Mouse (Mus musculus) embryonic facial prominence, embryonic 12.5 days (tissue): ENCODE results near the gene Ung. TPM values are rescaled to one million over a fixed set of nuclear protein-coding genes. Genes with fewer than 3 reads are reported as not detected.

Experiments
- ATAC-seq: fragments of 200-750 bp; cut with Nextera tagmentation; 2 replicates; pipeline ENCODE4 v1.8.0; 2017; ENCODE audit not compliant: insufficient number of reproducible peaks, insufficient read depth, low FRiP score, low TSS enrichment
- H3K27ac ChIP-seq: fragments of 300-500 bp; sonication (generic); 2 replicates; pipeline ENCODE4 v1.5.1; 2016; ENCODE audit warnings: mild to moderate bottlenecking
- H3K27me3 ChIP-seq: fragments of 300-500 bp; sonication (generic); 2 replicates; pipeline ENCODE4 v1.6.1; 2016; ENCODE audit warnings: mild to moderate bottlenecking, moderate library complexity
- H3K36me3 ChIP-seq: fragments of 300-500 bp; sonication (generic); 2 replicates; pipeline ENCODE4 v1.6.1; 2016; ENCODE audit warnings: mild to moderate bottlenecking
- H3K4me1 ChIP-seq: fragments of 300-500 bp; sonication (generic); 2 replicates; pipeline ENCODE4 v1.6.1; 2016
- H3K4me2 ChIP-seq: fragments of 300-500 bp; sonication (generic); replicated peaks from 2 replicates; pipeline ENCODE4 v1.6.1; 2016; ENCODE audit warnings: mild to moderate bottlenecking, moderate library complexity
- H3K4me3 ChIP-seq: fragments of 300-500 bp; sonication (generic); 2 replicates; pipeline ENCODE4 v1.5.1; 2016; ENCODE audit warnings: mild to moderate bottlenecking
- H3K9ac ChIP-seq: fragments of 300-500 bp; sonication (generic); 2 replicates; pipeline ENCODE4 v1.6.1; 2016; ENCODE audit warnings: mild to moderate bottlenecking, moderate library complexity
- H3K9me3 ChIP-seq: fragments of 300-500 bp; sonication (generic); 2 replicates; pipeline ENCODE4 v1.6.1; 2016; ENCODE audit warnings: mild to moderate bottlenecking, moderate library complexity
- WGBS: fragments of 180-500 bp; shearing (Covaris S2); methylation state at CpG from one replicate; pipeline ENCODE4 v1.1.7; 2016; 5-methylcytosine and 5-hydroxymethylcytosine counted together
- polyA plus RNA-seq: library from polyadenylated mRNA; unstranded; fragments of >200 nt; fragmentation: Nextera tagmentation; extraction: Ambion mirVana; gene quantifications from 2 replicates; pipeline ENCODE4 v1.2.1, GENCODE M21; 2016

Ung gene
- polyA plus RNA-seq, 1 experiment from 2014 or later = 54.2 TPM

DNA sequence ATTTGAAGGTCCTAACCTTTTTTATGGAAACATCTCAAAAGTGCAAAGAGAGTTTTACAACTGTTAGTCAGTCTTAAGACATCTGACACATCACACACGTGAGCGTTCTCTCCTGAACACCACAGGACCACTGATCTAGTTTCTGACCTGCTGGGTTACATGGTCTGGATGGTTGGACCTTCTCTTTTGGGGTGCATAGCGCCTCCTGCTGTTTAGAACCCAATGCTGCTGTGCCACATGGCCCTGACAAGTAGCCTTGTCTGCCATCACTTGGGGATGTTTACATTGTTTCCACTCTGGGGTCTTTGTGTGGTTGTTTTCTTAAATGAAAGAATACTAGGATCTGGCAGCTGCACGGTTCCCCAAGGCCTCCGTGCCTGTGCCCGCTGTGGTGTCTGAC, 16.9 kb upstream of the Ung start:
- Histone ChIP-seq H3K4me2 (no peak overlapping the region), H3K9ac (no peak overlapping the region), H3K4me3 (no peak overlapping the region), H3K27ac (no peak overlapping the region), H3K4me1 (no peaks in the 10 kb centered on the region), H3K27me3 (no peaks in the 10 kb centered on the region), H3K9me3 (no peaks in the 10 kb centered on the region), H3K36me3 (peaks cover 95% of the 10 kb centered on the region)
- ATAC-seq = no peak
- WGBS = 83% methylated on average over 6 of the region's 6 CpGs

DNA sequence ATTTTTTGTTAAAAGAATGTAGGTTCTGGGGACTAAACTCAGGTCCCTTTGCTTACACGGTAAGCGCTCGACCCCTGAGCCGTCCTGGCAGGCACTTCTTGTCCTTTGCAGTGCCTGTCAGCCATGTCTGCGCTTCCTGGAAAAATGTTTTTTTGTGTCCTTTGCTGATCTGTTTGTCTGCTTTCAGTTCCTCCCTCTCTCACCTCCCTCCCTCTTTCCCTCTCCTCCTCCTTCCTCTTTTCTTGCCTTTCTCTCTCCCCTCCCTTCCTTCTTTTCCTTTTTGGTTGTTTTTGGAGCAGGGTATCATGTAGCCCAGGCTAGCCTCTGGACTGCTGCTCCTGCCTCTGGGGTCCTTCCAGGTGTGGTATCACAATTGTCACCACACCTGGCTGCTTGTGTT, 15.2 kb upstream of the Ung start:
- WGBS = 76% methylated on average over 5 of the region's 5 CpGs
- no peak for ATAC-seq
- H3K36me3 ChIP-seq = peaks cover 94% of the 10 kb centered on the region
- no peaks in the 10 kb centered on the region for H3K4me1 ChIP-seq
- no peak overlapping the region for H3K4me3 ChIP-seq
- H3K4me2 ChIP-seq = no peak overlapping the region
- H3K9me3 ChIP-seq = no peaks in the 10 kb centered on the region
- H3K27ac ChIP-seq = no peak overlapping the region
- no peak overlapping the region for H3K9ac ChIP-seq
- no peaks in the 10 kb centered on the region for H3K27me3 ChIP-seq

DNA sequence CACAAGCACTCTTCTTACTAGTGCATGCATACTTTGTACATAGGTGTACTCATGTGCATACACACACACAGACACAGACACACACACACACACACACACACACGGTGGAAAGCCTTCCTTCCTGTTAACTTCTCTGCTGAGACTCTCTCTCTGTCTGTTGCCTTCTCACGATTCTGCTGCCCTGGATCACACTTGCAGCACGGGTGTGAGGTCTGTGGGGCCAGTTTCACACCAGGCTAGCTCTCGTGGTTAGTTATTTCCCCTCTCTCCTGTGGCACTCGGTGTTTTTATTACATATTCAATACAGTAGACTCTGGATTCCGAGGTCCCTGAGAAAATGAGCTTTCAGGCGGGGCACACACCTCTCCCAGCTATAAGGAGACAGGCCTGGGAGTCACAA, 13.6 kb upstream of the Ung start:
- peaks cover 94% of the 10 kb centered on the region for H3K36me3 ChIP-seq
- H3K9me3 ChIP-seq = no peaks in the 10 kb centered on the region
- no peak overlapping the region for H3K27ac ChIP-seq
- H3K9ac ChIP-seq = no peak overlapping the region
- H3K4me3 ChIP-seq = no peak overlapping the region
- H3K4me1 ChIP-seq = no peaks in the 10 kb centered on the region
- H3K27me3 ChIP-seq = no peaks in the 10 kb centered on the region
- H3K4me2 ChIP-seq = no peak overlapping the region
- no peak for ATAC-seq
- WGBS = 88% methylated on average over 7 of the region's 7 CpGs

DNA sequence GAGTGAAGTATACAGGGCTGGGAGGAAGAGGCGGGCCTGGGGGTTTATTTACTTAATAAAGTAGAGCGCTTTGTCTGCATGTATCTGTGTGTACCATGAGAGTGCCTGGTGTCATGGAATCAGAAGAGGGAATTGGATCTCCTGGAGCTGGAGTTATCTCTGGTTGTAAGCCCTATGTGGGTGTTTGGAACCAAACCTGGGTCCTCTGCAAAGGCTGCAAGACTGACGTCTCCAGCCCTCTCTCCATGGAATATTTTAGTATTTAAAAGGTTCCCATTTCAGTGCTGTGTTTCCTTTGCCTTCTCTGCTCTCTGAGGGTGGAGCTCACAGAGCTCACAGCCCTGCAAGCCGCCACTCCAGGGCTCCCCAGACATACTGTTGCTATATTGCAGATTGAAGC, 10.4 kb upstream of the Ung start:
- Histone ChIP-seq H3K36me3 (peaks cover 91% of the 10 kb centered on the region), H3K9ac (no peak overlapping the region), H3K4me1 (no peaks in the 10 kb centered on the region), H3K27ac (no peak overlapping the region), H3K9me3 (no peaks in the 10 kb centered on the region), H3K4me2 (no peak overlapping the region), H3K4me3 (no peak overlapping the region), H3K27me3 (no peaks in the 10 kb centered on the region)
- ATAC-seq = no peak
- 82% methylated on average over 4 of the region's 4 CpGs for WGBS

DNA sequence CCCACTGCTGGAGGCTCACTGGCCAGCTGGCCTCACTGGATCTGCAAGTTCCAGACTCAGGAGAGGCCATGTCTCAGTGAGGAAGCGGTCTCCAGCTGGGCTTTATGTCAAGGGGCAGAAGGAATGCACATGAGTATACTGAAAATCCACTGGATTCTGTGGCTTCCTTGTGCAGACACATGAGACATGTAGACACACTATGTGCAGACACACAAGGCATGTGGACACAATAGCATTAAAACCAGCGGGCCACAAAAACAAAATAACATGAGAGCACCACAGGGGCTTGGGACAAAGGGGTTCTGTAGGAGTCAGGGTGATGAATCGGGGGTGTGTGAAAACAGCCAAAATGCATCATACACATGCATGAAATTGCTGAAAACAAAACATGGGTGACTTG, 4.2 kb upstream of the Ung start:
- Histone ChIP-seq H3K9ac (no peak overlapping the region), H3K9me3 (no peaks in the 10 kb centered on the region), H3K36me3 (peaks cover 48% of the 10 kb centered on the region), H3K27ac (no peak overlapping the region), H3K27me3 (no peaks in the 10 kb centered on the region), H3K4me1 (0 out of 2 replicates have a peak, but pooled peaks cover 3% of the 10 kb centered on the region), H3K4me3 (no peak overlapping the region), H3K4me2 (no peak overlapping the region)
- 93% methylated on average over 3 of the region's 3 CpGs for WGBS
- ATAC-seq = no peak

DNA sequence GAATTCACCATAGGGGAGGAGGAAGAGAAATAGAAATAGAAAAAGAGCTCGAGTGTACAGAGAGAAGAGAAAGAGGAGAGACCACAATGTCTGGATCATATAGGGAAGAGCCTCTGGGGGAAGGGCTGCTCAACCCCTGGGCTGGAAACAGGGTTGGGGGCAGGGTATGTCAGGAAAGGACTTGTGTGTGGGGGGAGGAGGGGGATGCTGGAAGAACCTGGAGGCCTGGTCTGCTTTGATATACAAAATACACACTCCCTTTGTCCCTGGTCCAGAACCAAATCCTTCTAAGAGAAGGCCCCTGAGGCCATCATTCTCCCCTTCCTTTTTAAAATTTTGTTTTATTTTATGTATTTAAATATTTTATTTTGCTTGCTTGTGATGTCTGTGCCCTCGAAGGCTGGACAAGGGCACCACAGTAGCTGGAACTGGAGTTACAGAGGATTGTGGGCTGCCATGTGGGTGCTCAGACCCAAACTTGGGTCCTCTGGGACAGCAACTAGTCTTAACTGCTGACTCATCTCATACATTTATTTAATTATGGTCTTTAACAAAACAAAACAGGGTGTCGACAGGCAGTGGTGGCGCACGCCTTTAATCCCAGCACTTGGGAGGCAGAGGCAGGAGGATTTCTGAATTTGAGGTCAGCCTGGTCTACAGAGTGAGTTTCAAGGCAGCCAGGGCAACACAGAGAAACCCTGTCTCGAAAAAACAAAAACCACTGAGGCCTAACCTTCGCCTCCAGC, 3.5 kb upstream of the Ung start:
- Histone ChIP-seq H3K4me3 (peak overlapping the region; percentile 51), H3K4me1 (peaks cover 7% of the 10 kb centered on the region; the same call in 1 of the 2 replicates), H3K36me3 (peaks cover 41% of the 10 kb centered on the region), H3K9ac (no peak overlapping the region), H3K4me2 (peak overlapping the region; percentile 76), H3K9me3 (no peaks in the 10 kb centered on the region), H3K27me3 (no peaks in the 10 kb centered on the region), H3K27ac (no peak overlapping the region)
- ATAC-seq = no peak
- WGBS = 85% methylated on average over 7 of the region's 7 CpGs

DNA sequence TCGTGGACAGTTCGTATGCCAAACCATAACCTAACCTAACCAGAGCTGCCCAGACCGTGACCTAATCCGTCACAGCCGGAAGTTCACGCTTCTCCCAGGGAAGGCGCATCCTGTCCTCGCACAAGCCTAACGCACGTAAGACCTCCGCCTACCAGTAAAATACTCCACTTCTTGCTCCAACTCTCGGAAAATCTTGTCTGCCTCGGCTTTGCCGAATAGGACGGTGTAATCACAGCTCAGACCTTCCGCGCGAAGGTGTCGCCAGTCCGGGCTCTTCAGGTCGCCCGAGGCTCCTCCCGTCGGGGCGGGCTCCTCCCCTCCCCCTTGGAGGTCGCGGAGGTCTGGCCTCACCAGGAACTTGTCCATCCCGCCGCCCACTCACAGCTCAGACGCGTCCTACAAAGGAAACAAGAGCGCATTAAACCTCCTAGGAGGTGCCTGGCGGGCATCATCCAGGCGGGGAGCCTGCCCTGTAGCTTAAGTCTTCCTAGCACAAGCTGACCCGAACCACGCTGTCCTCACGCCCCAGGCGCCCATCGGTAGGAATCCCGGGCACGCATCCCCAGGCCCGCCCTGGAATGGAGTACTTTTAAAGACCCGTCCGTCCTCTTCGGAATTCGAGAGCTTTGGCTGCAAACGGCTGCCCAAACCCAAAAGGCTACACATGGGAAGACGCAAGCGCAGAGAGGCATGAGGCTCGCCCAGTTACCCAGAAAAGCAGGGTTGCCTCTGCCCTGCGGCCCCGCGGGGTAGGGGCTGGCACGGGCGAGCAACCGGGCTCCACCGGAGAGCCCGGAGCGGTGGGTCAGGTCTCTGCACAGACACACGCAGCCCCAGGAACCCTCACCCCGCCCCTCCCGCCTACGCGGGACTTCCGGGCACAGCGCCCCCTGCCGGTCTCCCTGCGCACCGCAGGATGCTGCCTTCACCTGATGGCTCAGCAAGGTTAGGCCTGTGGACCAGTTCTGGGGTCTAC, 2.5 kb upstream of the Ung start, which contains the start of gene Alkbh2:
Gene Alkbh2 (minus strand): TSS at position 845 of the 976 bp plus-strand sequence.
- WGBS = under 1% methylated on average over 69 of the region's 69 CpGs
- Histone ChIP-seq H3K4me2 (peak within 1 kb of the TSS; percentile 76), H3K4me1 (peaks cover 17% of the 10 kb centered on the region), H3K9ac (peak within 1 kb of the TSS; percentile 61), H3K27me3 (no peaks in the 10 kb centered on the region), H3K27ac (peak within 1 kb of the TSS; percentile 85), H3K9me3 (no peaks in the 10 kb centered on the region), H3K4me3 (peak within 1 kb of the TSS; percentile 51), H3K36me3 (peaks cover 31% of the 10 kb centered on the region)
- ATAC-seq = no peak

DNA sequence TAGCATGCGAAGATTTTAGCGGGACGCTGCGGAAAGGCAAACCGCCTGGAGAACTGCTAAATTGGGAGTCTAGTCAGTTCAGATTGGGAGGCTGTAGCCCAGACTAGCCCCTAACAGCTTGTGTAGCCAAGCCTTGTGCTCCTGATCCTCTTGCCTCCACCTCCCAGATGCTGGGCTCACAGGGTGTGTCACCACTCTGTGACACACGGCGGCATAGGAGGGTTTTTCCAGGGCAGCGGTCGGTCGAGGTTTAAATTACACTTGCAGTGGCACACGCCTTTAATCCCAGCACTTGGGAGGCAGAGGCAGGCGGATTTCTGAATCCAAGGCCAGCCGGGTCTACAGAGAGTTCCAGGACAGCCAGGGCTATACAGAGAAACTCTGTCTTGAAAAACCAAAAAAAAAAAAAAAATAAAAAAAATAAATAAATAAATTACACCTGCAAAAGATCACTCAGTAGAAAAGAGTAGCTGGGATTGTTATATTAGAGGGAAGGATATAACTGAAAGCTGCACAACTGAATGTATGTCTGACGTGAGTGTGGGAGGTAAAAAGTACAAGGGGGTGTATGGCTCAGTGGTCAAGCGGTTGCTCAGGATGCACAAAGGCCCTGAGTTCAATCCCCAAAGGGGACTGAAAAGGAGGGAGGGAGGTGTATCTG, 506 bp upstream of the Ung start:
- Histone ChIP-seq H3K4me1 (peaks cover 30% of the 10 kb centered on the region), H3K27ac (no peak overlapping the region), H3K27me3 (no peaks in the 10 kb centered on the region), H3K9me3 (no peaks in the 10 kb centered on the region), H3K36me3 (peaks cover 14% of the 10 kb centered on the region; the same call in 1 of the 2 replicates), H3K4me2 (peak overlapping the region; percentile 92), H3K9ac (no peak overlapping the region), H3K4me3 (peak overlapping the region; percentile 76)
- no peak for ATAC-seq
- WGBS = 75% methylated on average over 15 of the region's 15 CpGs

DNA sequence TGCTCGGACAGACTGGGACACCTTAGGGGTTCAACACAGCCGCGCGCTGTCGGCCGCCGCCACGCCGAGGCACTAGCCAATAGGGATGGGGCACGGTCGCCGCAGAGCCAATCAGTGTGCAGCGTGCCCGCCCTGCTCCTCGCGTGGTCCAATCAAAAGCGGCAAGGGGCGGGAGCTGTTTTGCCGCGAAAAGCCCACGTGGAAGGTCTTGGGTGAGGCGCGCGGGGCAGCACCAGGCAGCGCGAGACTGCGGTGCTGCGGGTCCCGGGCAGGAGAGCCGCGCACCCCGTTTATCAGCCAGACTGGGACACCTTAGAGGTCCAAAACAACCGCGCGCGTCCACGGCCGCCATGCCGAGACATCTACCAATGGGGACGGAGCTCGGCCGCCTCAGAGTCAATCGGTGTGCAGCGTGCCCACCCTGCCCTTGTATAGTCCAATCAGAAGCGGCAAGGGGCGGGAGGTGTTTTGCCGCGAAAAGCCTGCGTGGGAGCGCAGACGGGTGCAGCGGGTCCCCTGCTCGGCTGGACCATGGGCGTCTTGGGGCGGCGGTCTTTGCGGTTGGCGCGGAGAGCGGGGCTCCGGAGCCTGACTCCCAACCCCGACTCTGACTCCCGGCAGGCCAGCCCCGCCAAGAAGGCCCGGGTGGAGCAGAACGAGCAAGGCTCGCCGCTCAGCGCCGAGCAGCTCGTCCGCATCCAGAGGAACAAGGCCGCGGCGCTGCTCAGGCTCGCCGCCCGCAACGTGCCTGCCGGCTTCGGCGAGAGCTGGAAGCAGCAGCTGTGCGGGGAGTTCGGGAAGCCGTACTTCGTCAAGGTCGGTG, 723 bp downstream of the Ung start:
- Histone ChIP-seq H3K27me3 (no peaks in the 10 kb centered on the region), H3K9ac (peak overlapping the region; percentile 66), H3K4me1 (peaks cover 30% of the 10 kb centered on the region), H3K9me3 (no peaks in the 10 kb centered on the region), H3K36me3 (peaks cover 9% of the 10 kb centered on the region; the same call in 1 of the 2 replicates), H3K27ac (peak overlapping the region; percentile 73), H3K4me3 (peak overlapping the region; percentile 76), H3K4me2 (peak overlapping the region; percentile 92)
- under 1% methylated on average over 86 of the region's 87 CpGs for WGBS
- peak; percentile 97 for ATAC-seq

DNA sequence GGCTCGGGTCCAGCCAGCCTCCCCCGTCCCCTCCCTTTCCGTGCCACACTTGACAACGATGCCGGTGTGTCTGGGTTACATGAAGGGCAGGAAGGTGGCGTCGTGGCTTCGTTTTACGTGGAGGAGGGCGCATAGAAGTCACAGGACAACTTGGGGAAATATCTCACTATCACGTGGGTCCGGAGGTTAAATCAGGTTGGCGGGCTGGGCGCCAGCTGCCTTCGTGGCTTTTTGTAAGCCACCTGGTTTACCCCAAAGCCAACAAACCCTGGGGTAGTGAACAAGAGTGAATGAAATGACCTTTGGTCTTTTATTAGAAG, 1.3 kb downstream of the Ung start:
- H3K4me1 ChIP-seq = peaks cover 30% of the 10 kb centered on the region

DNA sequence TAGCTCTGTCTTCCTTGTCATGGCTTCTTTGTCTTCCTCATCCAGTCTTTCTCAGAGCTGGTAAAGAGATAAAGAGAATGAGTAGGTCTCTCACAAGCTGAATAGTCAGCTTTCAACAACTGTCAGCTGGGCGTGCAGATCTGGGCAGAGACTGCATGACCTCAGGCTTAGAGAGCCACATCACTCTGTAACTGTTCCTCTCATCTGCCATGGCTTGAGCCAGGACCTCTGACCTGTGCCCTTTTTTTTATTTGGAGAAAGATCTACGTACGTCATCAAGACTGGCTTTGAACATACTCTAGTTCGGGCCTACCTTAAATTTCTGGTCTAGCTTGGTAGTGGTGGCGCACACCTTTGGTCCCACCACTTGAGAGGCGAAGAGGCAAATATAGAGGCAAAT, 2.7 kb downstream of the Ung start:
- 81% methylated on average over 6 of the region's 6 CpGs for WGBS
- no peak overlapping the region for H3K27ac ChIP-seq
- no peak for ATAC-seq
- no peaks in the 10 kb centered on the region for H3K27me3 ChIP-seq
- H3K4me1 ChIP-seq = peaks cover 30% of the 10 kb centered on the region
- H3K4me2 ChIP-seq = no peak overlapping the region
- peaks cover 24% of the 10 kb centered on the region for H3K36me3 ChIP-seq
- no peak overlapping the region for H3K9ac ChIP-seq
- no peak overlapping the region for H3K4me3 ChIP-seq
- H3K9me3 ChIP-seq = no peaks in the 10 kb centered on the region

More for the DNA sequence above, 1.3 kb downstream of the Ung start:
- H3K27ac ChIP-seq = peak overlapping the region; percentile 73
- peak overlapping the region; percentile 92 for H3K4me2 ChIP-seq
- 0% methylated on average over 15 of the region's 15 CpGs for WGBS
- peak overlapping the region; percentile 66 for H3K9ac ChIP-seq
- H3K4me3 ChIP-seq = peak overlapping the region; percentile 76
- H3K9me3 ChIP-seq = no peaks in the 10 kb centered on the region
- no peaks in the 10 kb centered on the region for H3K27me3 ChIP-seq
- H3K36me3 ChIP-seq = peaks cover 12% of the 10 kb centered on the region; the same call in 1 of the 2 replicates
- no peak for ATAC-seq
